Mouse (Mus musculus) forebrain, embryonic 14.5 days (tissue): Measurements from ENCODE around the gene Bmp6. TPM values are rescaled to one million over a fixed set of nuclear protein-coding genes. Genes with fewer than 3 reads are reported as not detected.

ENCODE experiments used
- ATAC-seq: fragments of 200-750 bp; cut with Nextera tagmentation; 2 replicates; pipeline ENCODE4 v1.8.0; 2017; ENCODE audit warnings: mild to moderate bottlenecking, moderate library complexity
- DNase-seq: peaks from one replicate; pipeline ENCODE4 v3.0.0-alpha.2; 2015; ENCODE audit warnings: low spot score
- H3K27ac ChIP-seq: fragments of 300-500 bp; sonication (generic); 2 replicates; pipeline ENCODE4 v1.5.1; 2014; ENCODE audit warnings: low read depth, mild to moderate bottlenecking, control low read depth, low read length, moderate library complexity
- H3K27me3 ChIP-seq: fragments of 300-500 bp; sonication (generic); replicated peaks from 2 replicates; pipeline ENCODE4 v1.6.1; 2014; ENCODE audit warnings: low read length, control low read depth, mixed read lengths; ENCODE audit not compliant: control insufficient read depth, insufficient read depth
- H3K36me3 ChIP-seq: fragments of 300-500 bp; sonication (generic); 2 replicates; pipeline ENCODE4 v1.6.1; 2014; ENCODE audit warnings: low read length, control low read depth; ENCODE audit not compliant: control insufficient read depth, insufficient read depth
- H3K4me1 ChIP-seq: fragments of 300-500 bp; sonication (generic); 2 replicates; pipeline ENCODE4 v1.6.1; 2014; ENCODE audit warnings: antibody characterized with exemption, low read length, control low read depth; ENCODE audit not compliant: control insufficient read depth, insufficient read depth
- H3K4me2 ChIP-seq: fragments of 300-500 bp; sonication (generic); 2 replicates; pipeline ENCODE4 v1.6.1; 2014; ENCODE audit warnings: mild to moderate bottlenecking, control low read depth, low read length
- H3K4me3 ChIP-seq: fragments of 300-500 bp; sonication (generic); 2 replicates; pipeline ENCODE4 v1.5.1; 2014; ENCODE audit warnings: low read depth, low read length, control low read depth
- H3K9ac ChIP-seq: fragments of 300-500 bp; sonication (generic); 2 replicates; pipeline ENCODE4 v1.6.1; 2014; ENCODE audit warnings: mild to moderate bottlenecking, low read length, control low read depth, moderate library complexity
- H3K9me3 ChIP-seq: fragments of 300-500 bp; sonication (generic); replicated peaks from 2 replicates; pipeline ENCODE4 v1.6.1; 2016; ENCODE audit warnings: low read length, control low read depth, mixed read lengths; ENCODE audit not compliant: control insufficient read depth
- WGBS: fragments of 180-500 bp; shearing (Covaris S2); extraction: QIAGEN DNeasy Blood & Tissue Kit; methylation state at CpG from one replicate; pipeline ENCODE4 v1.1.7; 2014; 5-methylcytosine and 5-hydroxymethylcytosine counted together
- polyA plus RNA-seq: library from polyadenylated mRNA; unstranded; fragments of >200 nt; fragmentation: Nextera tagmentation; extraction: Ambion mirVana; gene quantifications from 2 replicates; pipeline ENCODE4 v1.2.1, GENCODE M21; 2014

The Bmp6 gene
- polyA plus RNA-seq, 1 experiment from 2014 or later = 2.6 TPM

GRCm38 (mm10) chr13:38547717-38548116 is 202.8 kb downstream of the Bmp6 start:
- no peaks in the 10 kb centered on the region for H3K9me3 ChIP-seq
- 83% methylated on average over 5 of the region's 5 CpGs for WGBS
- no peak overlapping the region for H3K9ac ChIP-seq
- ATAC-seq (no peak), DNase-seq (no peak)
- H3K4me3 ChIP-seq = no peak overlapping the region
- no peak overlapping the region for H3K27ac ChIP-seq
- H3K27me3 ChIP-seq = no peaks in the 10 kb centered on the region
- no peaks in the 10 kb centered on the region for H3K36me3 ChIP-seq
- no peaks in the 10 kb centered on the region for H3K4me1 ChIP-seq
- no peak overlapping the region for H3K4me2 ChIP-seq

- no peak overlapping the region for H3K27ac ChIP-seq
- no peaks in the 10 kb centered on the region for H3K36me3 ChIP-seq
- no peak for ATAC-seq
- H3K9me3 ChIP-seq = no peaks in the 10 kb centered on the region
- H3K27me3 ChIP-seq = no peaks in the 10 kb centered on the region
- no peak overlapping the region for H3K9ac ChIP-seq
- no peak overlapping the region for H3K4me2 ChIP-seq
- H3K4me3 ChIP-seq = no peak overlapping the region
- no peak for DNase-seq
- WGBS = 85% methylated on average over 5 of the region's 5 CpGs
- H3K4me1 ChIP-seq = no peaks in the 10 kb centered on the region
Measured at GRCm38 (mm10) chr13:38548681-38549080, 203.8 kb downstream of the Bmp6 start.

Other genes starting within 250 kb of the Bmp6 start
- gene Dsp, start 193.8 kb upstream of the Bmp6 start, polyA plus RNA-seq = 0.20 and 0.27 TPM in 2 replicates
- gene Snrnp48, start 140.2 kb upstream of the Bmp6 start, polyA plus RNA-seq = 24.5 and 29.4 TPM in 2 replicates
- 69.4 and 72.6 TPM in 2 replicates for gene Txndc5, start 183.7 kb downstream of the Bmp6 start, polyA plus RNA-seq